8 mouse cellular contexts compared by ENCODE assay signal in genomic region chr2:121452990-121453389, GRCm38 (mm10). TPM values are rescaled to one million over a fixed set of nuclear protein-coding genes. Genes with fewer than 3 reads are reported as not detected.
DNase-seq lines count a peak whose midpoint lies in the region; ATAC-seq lines count a peak whose summit lies in the region.

Gene Hypk (plus strand): TSS chr2:121453290.

- no peak within 1 kb of the TSS for H3K27ac ChIP-seq in brown adipose tissue, adult 24 weeks (replicated peaks; ENCODE audit: low read depth, low read length)
- H3K27ac ChIP-seq in heart, embryonic 10.5 days: peak within 1 kb of the TSS; percentile 49
- no peak within 1 kb of the TSS for H3K27ac ChIP-seq in midbrain, embryonic 16.5 days (ENCODE audit: low read length)

- H3K36me3 ChIP-seq in heart, embryonic 10.5 days: peaks cover 36% of the 10 kb centered on the region
- H3K36me3 ChIP-seq in midbrain, embryonic 16.5 days (ENCODE audit: control insufficient read depth, insufficient read depth, low read length): no peaks in the 10 kb centered on the region

- H3K4me1 ChIP-seq in brown adipose tissue, adult 24 weeks (ENCODE audit: control insufficient read depth, insufficient read depth, insufficient read length, low read length): peaks cover 3% of the 10 kb centered on the region; the same call in 1 of the 2 replicates
- H3K4me1 ChIP-seq in heart, embryonic 10.5 days: peaks cover 51% of the 10 kb centered on the region
- H3K4me1 ChIP-seq in midbrain, embryonic 16.5 days (ENCODE audit: control insufficient read depth, insufficient read depth, low read length): peaks cover 32% of the 10 kb centered on the region

- 62% methylated on average over 4 of the region's 4 CpGs for WGBS in heart, embryonic 10.5 days
- 87% methylated on average over 4 of the region's 4 CpGs for WGBS in midbrain, embryonic 16.5 days

- no peaks in the 10 kb centered on the region for H3K27me3 ChIP-seq in heart, embryonic 10.5 days (ENCODE audit: insufficient read depth, poor library complexity, severe bottlenecking)
- no peaks in the 10 kb centered on the region for H3K27me3 ChIP-seq in midbrain, embryonic 16.5 days (ENCODE audit: control insufficient read depth, insufficient read depth, low read depth, low read length)

- ATAC-seq in midbrain, embryonic 16.5 days: no peak

- no peak within 1 kb of the TSS for H3K9ac ChIP-seq in midbrain, embryonic 16.5 days (ENCODE audit: low read depth, low read length)

- H3K4me2 ChIP-seq in midbrain, embryonic 16.5 days (ENCODE audit: low read length): no peak within 1 kb of the TSS

- no peak for DNase-seq in left cerebral cortex, adult 18-20 months (ENCODE audit: low spot score in 2 of 2)
- no peak for DNase-seq in left cerebral cortex, adult 9 months (ENCODE audit: low spot score in 2 of 2)
- DNase-seq in heart, embryonic 10.5 days (ENCODE audit: low spot score): no peak
- DNase-seq in layer of hippocampus, postnatal 36 days: no peak
- no peak for DNase-seq in right cerebral cortex, postnatal 25 days
- DNase-seq in cerebellum, postnatal 25 days: no peak

- H3K9me3 ChIP-seq in heart, embryonic 10.5 days: no peaks in the 10 kb centered on the region
- no peaks in the 10 kb centered on the region for H3K9me3 ChIP-seq in midbrain, embryonic 16.5 days (replicated peaks; ENCODE audit: control insufficient read depth, low read length, poor library complexity, severe bottlenecking)

- no peak within 1 kb of the TSS for H3K4me3 ChIP-seq in brown adipose tissue, adult 24 weeks (ENCODE audit: insufficient read depth, low read depth, low read length)
- H3K4me3 ChIP-seq in heart, embryonic 10.5 days: peak within 1 kb of the TSS; percentile 22; the same call in 1 of the 2 replicates
- no peak within 1 kb of the TSS for H3K4me3 ChIP-seq in midbrain, embryonic 16.5 days (ENCODE audit: low read depth, low read length)

RNA-seq across cellular contexts. Expression of gene Hypk, which starts in this region (rescaled TPM):
- total RNA-seq in left cerebral cortex, adult 18-20 months (2021): 10 to 100 TPM; 18.3 to 20.9 TPM
- polyA plus RNA-seq in brown adipose tissue, adult 24 weeks (2012; ENCODE audit: insufficient read depth, insufficient read length, missing spikeins): 114 and 117 TPM in 2 replicates
- polyA plus RNA-seq in heart, embryonic 10.5 days (2016; fragmentation: Nextera tagmentation; extraction: Ambion mirVana): 139 and 162 TPM in 2 replicates
- 10 to 100 TPM; 17.3 to 19.6 TPM for total RNA-seq in layer of hippocampus, postnatal 36 days (2021)
- polyA plus RNA-seq in midbrain, embryonic 16.5 days (2015; fragmentation: Nextera tagmentation; extraction: Ambion mirVana): 103 and 110 TPM in 2 replicates
